ENCODE assay signal across 17 mouse cellular contexts in the genomic region with DNA sequence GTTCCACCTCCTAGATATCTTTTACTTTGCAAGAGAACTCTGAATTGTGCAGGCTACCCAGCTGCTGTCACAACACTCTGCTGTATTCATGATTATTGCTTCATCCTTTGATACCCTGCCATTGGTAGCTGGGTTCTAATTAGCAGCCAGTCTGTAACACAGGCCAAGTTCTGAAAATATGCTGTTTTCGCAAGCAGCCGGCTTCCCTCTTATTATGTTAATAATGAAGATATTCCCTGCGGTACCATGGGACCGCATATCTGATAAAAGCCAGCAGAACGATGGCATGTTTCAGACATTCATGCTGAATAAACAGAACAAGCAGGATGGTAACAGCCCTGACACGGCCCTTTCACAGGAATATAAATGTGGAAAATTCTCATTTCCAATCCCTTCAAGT.
DNase-seq lines count a peak whose midpoint lies in the region; ATAC-seq lines count a peak whose summit lies in the region.
"Had no signal": no experiment of that assay in that cellular context is flagged by ENCODE, and none has a peak within 500 bp of the region (broad histone marks: within the 10 kb centered on the region; RNA-seq: fewer than 3 reads in every experiment).

No protein-coding gene starts in this region.

- no peak for ATAC-seq in heart, embryonic 12.5 days (ENCODE audit: insufficient number of reproducible peaks, low FRiP score)
- ATAC-seq in forebrain, embryonic 15.5 days (replicated peaks): peak; percentile 95
- ATAC-seq in liver, embryonic 11.5 days (replicated peaks; ENCODE audit: low FRiP score): no peak
- ATAC-seq: intestine, embryonic 15.5 days; liver, postnatal 0 days had no signal

- H3K4me3 ChIP-seq in heart, embryonic 12.5 days: no peak overlapping the region
- H3K4me3 ChIP-seq in forebrain, embryonic 15.5 days: no peak overlapping the region
- H3K4me3 ChIP-seq in liver, embryonic 11.5 days (ENCODE audit: low read depth, low read length): no peak overlapping the region
- H3K4me3 ChIP-seq: intestine, embryonic 15.5 days; limb, embryonic 12.5 days; neural tube, embryonic 13.5 days had no signal

- H3K36me3 ChIP-seq in heart, embryonic 12.5 days: no peaks in the 10 kb centered on the region
- no peaks in the 10 kb centered on the region for H3K36me3 ChIP-seq in forebrain, embryonic 15.5 days
- H3K36me3 ChIP-seq in liver, embryonic 11.5 days (ENCODE audit: control insufficient read depth, insufficient read depth, low read length): no peaks in the 10 kb centered on the region
- H3K36me3 ChIP-seq: intestine, embryonic 15.5 days; limb, embryonic 12.5 days; neural tube, embryonic 13.5 days had no signal

- H3K9me3 ChIP-seq in heart, embryonic 12.5 days (replicated peaks): no peaks in the 10 kb centered on the region
- H3K9me3 ChIP-seq in forebrain, embryonic 15.5 days: no peaks in the 10 kb centered on the region
- no peaks in the 10 kb centered on the region for H3K9me3 ChIP-seq in liver, embryonic 11.5 days (ENCODE audit: control insufficient read depth, low read length)
- H3K9me3 ChIP-seq: intestine, embryonic 15.5 days; limb, embryonic 12.5 days; neural tube, embryonic 13.5 days had no signal

- no peaks in the 10 kb centered on the region for H3K4me1 ChIP-seq in heart, embryonic 12.5 days (replicated peaks)
- H3K4me1 ChIP-seq in forebrain, embryonic 15.5 days: peaks cover 23% of the 10 kb centered on the region
- H3K4me1 ChIP-seq in liver, embryonic 11.5 days (replicated peaks; ENCODE audit: control insufficient read depth, insufficient read depth, low read length): no peaks in the 10 kb centered on the region
- H3K4me1 ChIP-seq: intestine, embryonic 15.5 days; limb, embryonic 12.5 days; neural tube, embryonic 13.5 days had no signal

- no peak overlapping the region for H3K27ac ChIP-seq in heart, embryonic 12.5 days (ENCODE audit: poor library complexity, severe bottlenecking)
- H3K27ac ChIP-seq in forebrain, embryonic 15.5 days (replicated peaks): peak overlapping the region; percentile 64
- H3K27ac ChIP-seq in liver, embryonic 11.5 days (ENCODE audit: low read depth, low read length): no peak overlapping the region
- H3K27ac ChIP-seq: intestine, embryonic 15.5 days; limb, embryonic 12.5 days; neural tube, embryonic 13.5 days had no signal

- WGBS in heart, embryonic 12.5 days: 79% methylated on average over 6 of the region's 6 CpGs
- WGBS in forebrain, embryonic 15.5 days: 7% methylated on average over 6 of the region's 6 CpGs
- 89% methylated on average over 6 of the region's 6 CpGs for WGBS in liver, embryonic 11.5 days

- H3K27me3 ChIP-seq in heart, embryonic 12.5 days (replicated peaks): no peaks in the 10 kb centered on the region
- no peaks in the 10 kb centered on the region for H3K27me3 ChIP-seq in forebrain, embryonic 15.5 days
- no peaks in the 10 kb centered on the region for H3K27me3 ChIP-seq in liver, embryonic 11.5 days (replicated peaks; ENCODE audit: control insufficient read depth, insufficient read depth, low read length)
- H3K27me3 ChIP-seq: intestine, embryonic 15.5 days; limb, embryonic 12.5 days; neural tube, embryonic 13.5 days had no signal

- no peak overlapping the region for H3K4me2 ChIP-seq in heart, embryonic 12.5 days
- H3K4me2 ChIP-seq in forebrain, embryonic 15.5 days (replicated peaks): no peak overlapping the region
- H3K4me2 ChIP-seq in liver, embryonic 11.5 days: no peak overlapping the region
- H3K4me2 ChIP-seq: intestine, embryonic 15.5 days; limb, embryonic 12.5 days; neural tube, embryonic 13.5 days had no signal

- H3K9ac ChIP-seq in heart, embryonic 12.5 days: no peak overlapping the region
- no peak overlapping the region for H3K9ac ChIP-seq in forebrain, embryonic 15.5 days (replicated peaks)
- no peak overlapping the region for H3K9ac ChIP-seq in liver, embryonic 11.5 days (ENCODE audit: low read depth, low read length)
- H3K9ac ChIP-seq: intestine, embryonic 15.5 days; limb, embryonic 12.5 days; liver, postnatal 0 days; neural tube, embryonic 13.5 days had no signal

- DNase-seq in heart, adult 8-10 months (ENCODE audit: low spot score): peak; percentile 20
- peak; percentile 60 for DNase-seq in Muller cell, postnatal 12 days (ENCODE audit: inconsistent ontology term)
- DNase-seq in layer of hippocampus, postnatal 36 days: peak; percentile 38 to 41
- DNase-seq in liver, embryonic 11.5 days (ENCODE audit: low spot score): no peak
- DNase-seq in spleen, postnatal 10 days (ENCODE audit: low spot score in 2 of 2): no peak
- DNase-seq: cerebellum, adult 2 months; embryo, embryonic 11 days; gastrocnemius, postnatal 14 days; kidney, postnatal 25 days; liver, postnatal 0 days; right cerebral cortex, adult 18-20 months; thymus, postnatal 14 days had no signal

Comparison
In these comparisons a context has a peak if more than half of its experiments do, and no peak if none do; other contexts are left out.
1. DNase-seq: peak in heart, adult 8-10 months (single experiment), Muller cell, postnatal 12 days (single experiment) and layer of hippocampus, postnatal 36 days (2 of 2); none in liver, embryonic 11.5 days (single experiment) and spleen, postnatal 10 days (0 of 2).